Mouse (Mus musculus): Measurements from ENCODE around the gene Stambp.

GRCm38 (mm10) chr6:83582938-83583270 is 10.4 kb upstream of the Stambp start:
- no peak for TF ChIP-seq EP300 (optimal IDR thresholded peaks at IDR 0.05)
- peak; percentile 88 for TF ChIP-seq CTCF (IDR thresholded peaks at IDR 0.05; ENCODE audit: low read depth)
